Mouse (Mus musculus): ENCODE measurements at regions not wholly inside any gene's neighbourhood (a gene's known extent, or its start where the extent isn't known, plus 50 kb on each side); places are given as distances from the start of the nearest gene placed in this dataset.

GRCm38 (mm10) chr3:130976206-130976605 lies 134.1 kb upstream of the Lef1 start:
- Histone ChIP-seq H3K27ac (replicated peaks) (no peak overlapping the region), H3K9me3 (no peaks in the 10 kb centered on the region), H3K4me2 (replicated peaks) (no peak overlapping the region), H3K4me1 (no peaks in the 10 kb centered on the region), H3K36me3 (no peaks in the 10 kb centered on the region), H3K27me3 (no peaks in the 10 kb centered on the region), H3K9ac (replicated peaks) (no peak overlapping the region), H3K4me3 (no peak overlapping the region)
- WGBS = 93% methylated on average over 5 of the region's 5 CpGs
- ATAC-seq (ENCODE audit: low FRiP score, low read depth) = no peak

DNA sequence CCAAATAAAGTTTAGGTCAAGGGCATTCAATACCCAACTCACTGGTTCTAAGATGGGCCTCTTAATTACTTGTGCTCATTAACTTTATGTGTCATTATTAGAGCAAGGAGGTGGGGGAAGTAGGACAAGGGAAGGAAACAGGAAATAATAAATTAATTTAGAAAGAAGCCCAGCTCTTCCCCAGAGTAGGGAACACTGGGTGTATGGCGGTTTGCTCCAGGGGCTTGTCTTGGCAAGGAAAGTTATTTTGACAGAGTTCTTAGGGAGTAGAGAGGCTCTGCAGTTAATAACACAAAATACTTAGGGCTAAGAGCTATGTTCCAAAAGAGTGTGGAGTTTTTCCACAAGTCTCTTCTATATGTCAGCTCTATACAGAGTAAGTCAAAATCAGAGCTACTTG lies 135.0 kb upstream of the Lef1 start:
- Histone ChIP-seq H3K36me3 (no peaks in the 10 kb centered on the region), H3K27ac (replicated peaks) (no peak overlapping the region), H3K27me3 (no peaks in the 10 kb centered on the region), H3K4me1 (no peaks in the 10 kb centered on the region), H3K4me3 (no peak overlapping the region), H3K9me3 (no peaks in the 10 kb centered on the region), H3K9ac (replicated peaks) (no peak overlapping the region), H3K4me2 (replicated peaks) (no peak overlapping the region)
- WGBS = 74% methylated on average over 1 of the region's 1 CpGs
- no peak for ATAC-seq (ENCODE audit: low FRiP score, low read depth)

DNA sequence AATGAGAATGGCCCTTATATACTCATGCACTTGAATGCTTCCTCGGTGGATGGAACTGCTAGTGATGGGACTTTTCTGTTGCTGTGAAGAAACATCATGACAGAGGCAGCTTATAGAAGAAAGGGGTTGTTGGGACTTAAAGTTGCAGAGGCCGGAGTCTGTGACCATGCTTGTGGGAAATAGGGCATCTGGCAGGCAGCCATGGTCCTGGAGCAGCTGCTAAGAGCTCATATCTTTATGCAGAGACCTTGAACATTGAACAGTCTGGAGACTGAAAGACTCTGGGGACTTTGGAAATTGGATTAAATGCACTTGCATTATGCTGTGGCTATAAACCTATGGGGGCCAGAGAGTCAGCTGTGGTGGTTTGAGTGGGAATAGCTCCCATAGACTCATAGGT lies 138.1 kb upstream of the Lef1 start:
- Histone ChIP-seq H3K9ac (replicated peaks) (no peak overlapping the region), H3K27me3 (no peaks in the 10 kb centered on the region), H3K4me3 (no peak overlapping the region), H3K9me3 (no peaks in the 10 kb centered on the region), H3K36me3 (no peaks in the 10 kb centered on the region), H3K4me2 (replicated peaks) (no peak overlapping the region), H3K4me1 (no peaks in the 10 kb centered on the region), H3K27ac (replicated peaks) (no peak overlapping the region)
- ATAC-seq (ENCODE audit: low FRiP score, low read depth) = no peak
- 71% methylated on average over 2 of the region's 2 CpGs for WGBS

- Histone ChIP-seq H3K4me3 (no peak overlapping the region), H3K27ac (replicated peaks) (peak overlapping the region; percentile 94; the same call in 1 of the 2 replicates), H3K4me2 (replicated peaks) (no peak overlapping the region), H3K36me3 (no peaks in the 10 kb centered on the region), H3K9me3 (no peaks in the 10 kb centered on the region), H3K27me3 (no peaks in the 10 kb centered on the region), H3K9ac (replicated peaks) (no peak overlapping the region), H3K4me1 (peaks cover 39% of the 10 kb centered on the region)
- 92% methylated on average over 3 of the region's 3 CpGs for WGBS
- ATAC-seq (ENCODE audit: low FRiP score, low read depth) = no peak
Observed at GRCm38 (mm10) chr3:130965275-130965674, 145.0 kb upstream of the Lef1 start.

DNA sequence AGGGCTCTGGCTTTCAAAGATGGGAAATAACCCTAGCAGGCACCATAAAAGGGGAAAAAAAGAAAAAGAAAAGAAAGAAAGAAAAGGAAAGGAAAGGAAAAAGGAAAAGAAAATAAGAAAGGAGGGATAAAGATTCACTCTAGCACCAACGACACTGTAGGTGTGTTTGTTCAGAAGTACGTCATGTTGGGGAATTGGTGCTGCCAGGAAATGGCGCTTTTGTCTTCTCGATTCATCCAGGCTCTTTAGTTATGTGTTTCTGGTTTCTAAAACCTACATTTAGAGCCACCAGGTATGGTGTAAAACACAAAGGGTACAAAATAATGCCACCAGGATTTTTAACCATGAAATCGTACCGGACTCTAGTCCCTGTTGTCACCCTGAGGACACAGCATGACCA lies 146.2 kb upstream of the Lef1 start:
- H3K9me3 ChIP-seq = no peaks in the 10 kb centered on the region
- H3K27ac ChIP-seq (replicated peaks) = peak overlapping the region; percentile 94
- peak overlapping the region; percentile 49; the same call in 1 of the 2 replicates for H3K4me2 ChIP-seq (replicated peaks)
- no peaks in the 10 kb centered on the region for H3K36me3 ChIP-seq
- H3K4me3 ChIP-seq = 0 out of 2 replicates have a peak overlapping the region, but pooled peaks have one; percentile 20
- H3K27me3 ChIP-seq = no peaks in the 10 kb centered on the region
- no peak overlapping the region for H3K9ac ChIP-seq (replicated peaks)
- peaks cover 39% of the 10 kb centered on the region for H3K4me1 ChIP-seq
- no peak for ATAC-seq (ENCODE audit: low FRiP score, low read depth)
- 64% methylated on average over 6 of the region's 6 CpGs for WGBS

GRCm38 (mm10) chr3:130963625-130964024 lies 146.6 kb upstream of the Lef1 start:
- H3K36me3 ChIP-seq = no peaks in the 10 kb centered on the region
- no peak overlapping the region for H3K9ac ChIP-seq (replicated peaks)
- H3K4me2 ChIP-seq (replicated peaks) = peak overlapping the region; percentile 49
- H3K27ac ChIP-seq (replicated peaks) = peak overlapping the region; percentile 94
- peaks cover 39% of the 10 kb centered on the region for H3K4me1 ChIP-seq
- no peaks in the 10 kb centered on the region for H3K27me3 ChIP-seq
- H3K9me3 ChIP-seq = no peaks in the 10 kb centered on the region
- WGBS = 8% methylated on average over 11 of the region's 11 CpGs
- H3K4me3 ChIP-seq = peak overlapping the region; percentile 20
- peak; percentile 69 for ATAC-seq (ENCODE audit: low FRiP score, low read depth)

DNA sequence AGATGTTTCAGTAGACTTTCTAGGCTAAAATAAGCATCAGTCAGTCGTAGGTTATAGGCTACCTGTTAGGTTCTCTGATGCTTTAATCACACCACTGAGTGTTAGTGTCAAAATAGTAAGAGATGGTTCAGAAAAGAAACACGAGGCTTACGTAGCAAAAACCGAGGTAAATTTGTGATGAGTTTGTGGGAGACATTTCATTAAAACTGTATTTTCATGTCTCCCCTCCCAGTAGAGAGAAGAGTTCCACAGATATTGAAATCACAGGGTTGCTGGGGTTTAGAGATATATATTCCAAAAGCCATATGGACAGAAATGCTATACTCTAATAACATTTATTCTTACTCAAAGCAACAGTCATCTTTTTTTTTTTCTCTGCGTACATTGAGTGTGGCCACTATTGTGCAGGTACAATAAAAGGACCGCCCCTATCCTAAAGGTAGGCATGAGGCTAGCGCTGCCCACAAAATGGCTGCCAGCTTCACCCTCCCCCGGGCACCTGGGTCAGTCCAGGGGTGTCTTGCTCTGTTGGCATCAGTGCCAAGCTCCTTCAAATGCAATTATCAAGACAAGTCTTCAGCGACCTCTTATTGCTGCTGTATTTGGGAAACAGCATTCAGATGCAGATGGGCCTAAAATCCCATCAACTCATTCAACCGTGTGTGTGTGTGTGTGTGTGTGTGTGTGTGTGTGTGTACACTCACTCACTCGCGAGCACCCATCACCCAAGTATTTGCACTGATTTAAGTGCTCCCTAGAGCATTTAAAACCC lies 147.4 kb upstream of the Lef1 start:
- H3K4me2 ChIP-seq (replicated peaks) = peak overlapping the region; percentile 49
- H3K36me3 ChIP-seq = no peaks in the 10 kb centered on the region
- H3K27me3 ChIP-seq = no peaks in the 10 kb centered on the region
- H3K9ac ChIP-seq (replicated peaks) = no peak overlapping the region
- H3K27ac ChIP-seq (replicated peaks) = peak overlapping the region; percentile 94
- H3K4me3 ChIP-seq = peak overlapping the region; percentile 20; the same call in 1 of the 2 replicates
- ATAC-seq (ENCODE audit: low FRiP score, low read depth) = peak; percentile 72
- no peaks in the 10 kb centered on the region for H3K9me3 ChIP-seq
- H3K4me1 ChIP-seq = peaks cover 39% of the 10 kb centered on the region
- whole genome bisulfite sequencing = 17% methylated on average over 12 of the region's 12 CpGs

DNA sequence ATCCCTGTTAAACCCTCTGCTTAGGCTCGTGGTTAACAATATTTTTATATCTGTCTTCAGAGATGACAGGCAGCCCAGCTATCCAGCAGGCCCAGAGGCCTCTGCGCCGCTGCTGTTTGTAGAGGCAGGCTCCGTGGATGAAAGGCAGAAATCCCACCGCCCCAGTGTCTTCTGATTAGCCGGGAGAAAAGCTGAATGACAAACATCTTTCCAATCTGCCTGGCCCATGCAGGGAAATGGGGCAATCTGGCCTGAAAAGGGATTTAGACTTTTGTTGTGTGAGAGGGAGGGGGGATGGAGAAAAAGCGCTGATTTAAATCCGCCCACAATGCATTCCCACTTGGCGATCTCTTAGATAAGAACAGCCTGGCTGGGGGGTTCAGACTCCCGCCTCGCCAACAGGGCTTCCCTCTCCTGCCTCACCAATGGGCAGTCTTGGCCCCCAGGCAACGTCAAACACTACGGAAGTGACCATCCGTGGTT lies 148.1 kb upstream of the Lef1 start:
- Histone ChIP-seq H3K36me3 (no peaks in the 10 kb centered on the region), H3K9ac (replicated peaks) (no peak overlapping the region; the same call in 1 of the 2 replicates), H3K4me2 (replicated peaks) (peak overlapping the region; percentile 49), H3K27ac (replicated peaks) (peak overlapping the region; percentile 94), H3K27me3 (no peaks in the 10 kb centered on the region), H3K9me3 (no peaks in the 10 kb centered on the region), H3K4me1 (peaks cover 39% of the 10 kb centered on the region), H3K4me3 (no peak overlapping the region)
- peak; percentile 76 for ATAC-seq (ENCODE audit: low FRiP score, low read depth)
- WGBS = 3% methylated on average over 14 of the region's 14 CpGs

GRCm38 (mm10) chr3:130961704-130962103 lies 148.6 kb upstream of the Lef1 start:
- Histone ChIP-seq H3K27ac (replicated peaks) (peak overlapping the region; percentile 94), H3K9me3 (no peaks in the 10 kb centered on the region), H3K4me2 (replicated peaks) (peak overlapping the region; percentile 49), H3K9ac (replicated peaks) (no peak overlapping the region; the same call in 1 of the 2 replicates), H3K4me1 (peaks cover 39% of the 10 kb centered on the region), H3K36me3 (no peaks in the 10 kb centered on the region), H3K4me3 (no peak overlapping the region), H3K27me3 (no peaks in the 10 kb centered on the region)
- ATAC-seq (ENCODE audit: low FRiP score, low read depth) = peak; percentile 62
- WGBS = 14% methylated on average over 6 of the region's 6 CpGs

DNA sequence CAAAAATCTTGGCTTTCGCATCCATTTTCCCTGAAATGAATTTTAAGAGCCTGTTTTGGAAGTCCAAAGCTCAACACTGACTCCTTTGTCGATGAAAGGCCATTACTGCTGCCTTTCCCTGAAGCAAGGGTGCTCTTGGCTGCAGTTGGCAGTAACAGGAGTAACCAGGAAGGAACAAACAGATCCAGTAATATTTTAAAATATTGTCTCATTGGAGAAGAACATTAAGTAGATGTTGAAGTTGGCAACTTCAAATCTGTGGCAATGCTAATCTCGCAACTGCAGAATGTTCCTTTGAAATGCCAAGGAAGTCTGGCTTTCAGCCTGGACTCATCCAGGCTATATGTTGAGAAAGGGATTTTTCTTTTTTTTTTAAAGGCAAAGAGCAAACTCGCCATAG lies 154.3 kb upstream of the Lef1 start:
- peaks cover 2% of the 10 kb centered on the region; the same call in 1 of the 2 replicates for H3K4me1 ChIP-seq
- no peak overlapping the region for H3K4me3 ChIP-seq
- H3K4me2 ChIP-seq (replicated peaks) = no peak overlapping the region
- WGBS = 85% methylated on average over 4 of the region's 4 CpGs
- H3K36me3 ChIP-seq = no peaks in the 10 kb centered on the region
- no peak overlapping the region for H3K9ac ChIP-seq (replicated peaks)
- no peak overlapping the region for H3K27ac ChIP-seq (replicated peaks)
- H3K27me3 ChIP-seq = no peaks in the 10 kb centered on the region
- peaks cover 4% of the 10 kb centered on the region; the same call in 1 of the 2 replicates for H3K9me3 ChIP-seq
- ATAC-seq (ENCODE audit: low FRiP score, low read depth) = no peak

DNA sequence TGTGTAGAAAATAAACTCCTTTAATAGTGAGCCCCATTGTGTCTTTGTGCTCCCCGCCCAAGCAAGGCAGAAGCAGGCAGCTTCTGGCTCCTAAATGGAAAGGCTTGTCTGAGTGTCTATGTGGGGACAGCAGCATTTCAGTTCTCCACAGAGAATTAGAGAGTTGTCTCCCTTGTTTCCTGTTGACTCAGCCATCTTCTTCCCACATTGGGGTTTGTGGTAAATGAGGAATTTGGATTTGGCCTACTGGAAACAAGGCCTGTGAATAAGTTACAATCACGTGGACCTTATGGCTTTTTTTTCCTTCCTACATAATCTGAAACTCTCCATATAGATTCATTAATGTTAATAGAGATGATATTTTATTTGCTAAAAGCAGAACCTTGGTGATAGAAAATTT lies 158.9 kb upstream of the Lef1 start:
- H3K36me3 ChIP-seq = no peaks in the 10 kb centered on the region

DNA sequence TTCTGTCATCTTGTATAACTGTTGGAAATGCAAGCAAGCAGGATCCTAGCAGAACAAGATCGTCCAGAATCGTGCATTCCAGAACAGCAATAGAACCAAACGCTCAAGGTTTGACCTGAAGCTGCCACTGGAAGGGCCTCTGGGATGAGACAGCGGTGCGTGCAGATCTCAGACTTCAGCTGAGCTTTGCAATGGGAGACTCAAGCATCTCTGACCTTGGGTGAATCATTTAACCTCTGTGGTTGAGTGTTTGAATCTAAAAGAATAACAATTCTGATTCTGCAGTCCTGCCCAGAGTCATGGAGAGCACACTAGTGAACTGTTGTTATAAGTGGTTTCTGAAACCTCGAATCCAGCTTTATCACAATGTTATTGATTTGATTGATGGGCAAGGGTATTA lies 159.4 kb upstream of the Lef1 start:
- no peak overlapping the region for H3K27ac ChIP-seq (replicated peaks)
- H3K4me3 ChIP-seq = no peak overlapping the region
- H3K9me3 ChIP-seq = peaks cover 4% of the 10 kb centered on the region; the same call in 1 of the 2 replicates
- H3K9ac ChIP-seq (replicated peaks) = no peak overlapping the region
- no peak overlapping the region for H3K4me2 ChIP-seq (replicated peaks)
- ATAC-seq (ENCODE audit: low FRiP score, low read depth) = no peak
- H3K4me1 ChIP-seq = peaks cover 16% of the 10 kb centered on the region
- 88% methylated on average over 6 of the region's 6 CpGs for WGBS
- no peaks in the 10 kb centered on the region for H3K36me3 ChIP-seq
- no peaks in the 10 kb centered on the region; the same call in none of the 2 replicates for H3K27me3 ChIP-seq

More for the DNA sequence above, 158.9 kb upstream of the Lef1 start:
- Histone ChIP-seq H3K9ac (replicated peaks) (no peak overlapping the region), H3K9me3 (peaks cover 4% of the 10 kb centered on the region; the same call in 1 of the 2 replicates), H3K4me1 (peaks cover 10% of the 10 kb centered on the region), H3K4me2 (replicated peaks) (no peak overlapping the region), H3K4me3 (no peak overlapping the region), H3K27me3 (no peaks in the 10 kb centered on the region; the same call in none of the 2 replicates), H3K27ac (replicated peaks) (no peak overlapping the region)
- ATAC-seq (ENCODE audit: low FRiP score, low read depth) = no peak
- 78% methylated on average over 2 of the region's 2 CpGs for WGBS

Measured in midbrain, embryonic 12.5 days (tissue).